Mouse (Mus musculus) left cerebral cortex, adult 6 months (tissue): ENCODE data around the gene Ctla2a. TPM values are rescaled to one million over a fixed set of nuclear protein-coding genes. Genes with fewer than 3 reads are reported as not detected.

ENCODE experiments used
- long read RNA-seq, 2 experiments: library from polyadenylated mRNA; unstranded; transcript quantifications; one replicate each; pipeline ENCODE4 v2.0.0; 2019 to 2020
- polyA plus RNA-seq: library from polyadenylated mRNA; unstranded; fragments of <200 nt; fragmentation: Nextera tagmentation; gene quantifications from 2 replicates; pipeline ENCODE4 v1.2.3, GENCODE M21; 2021

Gene Ctla2a
- polyA plus RNA-seq: 12.4 and 14.9 TPM in 2 replicates
- long read RNA-seq, experiment 1, partial matches to known transcripts: 0 of 2 reads
- long read RNA-seq, experiment 1, other reads (novel, unspliced or antisense): 0 of 2 reads
- long read RNA-seq, experiment 2, transcript Ctla2a-201 (5 exons, 1,373 nt): major isoform, 7 of 10 reads
- long read RNA-seq, experiment 2, partial matches to known transcripts: 0 of 10 reads
- long read RNA-seq, experiment 2, other reads (novel, unspliced or antisense): 0 of 10 reads

DNA sequence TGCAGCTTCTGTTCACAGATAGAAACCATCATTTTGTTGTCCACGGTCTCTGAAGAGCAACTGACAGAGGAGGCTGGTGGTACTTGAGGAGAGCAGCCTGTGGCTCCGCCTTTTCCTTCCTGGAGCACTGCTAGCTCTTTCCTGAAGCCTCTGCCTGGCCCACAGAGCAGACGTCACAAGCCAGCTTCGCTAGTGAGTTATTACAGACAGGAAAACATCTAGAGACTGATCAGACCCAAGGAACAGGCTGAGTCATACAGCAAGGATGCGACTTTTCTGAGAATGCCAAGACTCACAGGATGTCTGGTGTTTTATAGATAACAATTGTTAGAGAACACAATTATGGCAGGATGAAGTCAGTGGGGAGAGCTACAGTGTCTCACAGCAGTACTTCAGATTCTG is at the start of gene Ctla2a, which contains the start of gene Gm49391:
TSS of gene Ctla2a (minus strand) at position 126 of the 402 bp plus-strand sequence.
TSS of gene Gm49391 (minus strand) at position 72 of the 402 bp plus-strand sequence.

DNA sequence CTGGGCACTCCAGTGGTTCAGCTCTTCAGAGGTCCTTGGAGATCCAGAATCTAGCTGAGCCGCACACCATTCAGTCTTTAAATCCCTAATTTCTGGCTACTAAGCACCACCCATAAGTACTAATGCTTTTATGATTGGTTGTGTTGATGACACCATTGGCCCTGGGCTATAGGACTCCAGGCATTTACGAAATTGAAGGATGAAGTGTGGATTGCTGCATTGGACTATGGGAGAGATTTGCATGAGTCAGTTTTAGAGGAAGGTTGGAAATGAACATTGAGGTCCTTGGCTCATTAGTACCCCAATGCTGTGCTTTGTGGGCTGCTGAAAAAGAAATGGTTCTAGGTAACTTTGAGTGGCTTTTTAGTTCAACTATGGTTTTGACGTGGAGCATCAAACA is 5.5 kb upstream of the Ctla2a start, which contains the start of gene Tpbpa:
TSS of gene Tpbpa (minus strand) at position 101 of the 400 bp plus-strand sequence.

DNA sequence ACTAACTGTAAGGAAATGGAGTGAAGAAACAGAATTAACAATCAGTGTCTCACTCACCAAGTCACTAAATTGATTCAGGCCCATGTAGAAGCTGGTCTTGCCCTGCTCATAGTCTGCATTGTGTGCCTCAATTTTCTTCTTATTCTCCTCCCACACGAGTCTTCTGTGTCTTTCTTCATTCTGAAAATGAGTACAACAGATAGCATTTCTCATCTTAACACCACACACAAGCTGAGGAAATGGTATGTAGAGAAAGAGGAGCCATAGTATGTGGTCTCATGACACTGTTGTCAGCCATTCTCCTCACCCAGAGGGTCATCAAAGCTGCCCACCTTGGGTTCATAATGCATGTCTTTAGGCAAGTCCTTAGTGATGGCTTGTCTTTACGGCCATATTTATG is 935 bp downstream of the Ctla2a start, which contains the start of gene Gm49393:
TSS of gene Gm49393 (minus strand) at position 101 of the 400 bp plus-strand sequence.

DNA sequence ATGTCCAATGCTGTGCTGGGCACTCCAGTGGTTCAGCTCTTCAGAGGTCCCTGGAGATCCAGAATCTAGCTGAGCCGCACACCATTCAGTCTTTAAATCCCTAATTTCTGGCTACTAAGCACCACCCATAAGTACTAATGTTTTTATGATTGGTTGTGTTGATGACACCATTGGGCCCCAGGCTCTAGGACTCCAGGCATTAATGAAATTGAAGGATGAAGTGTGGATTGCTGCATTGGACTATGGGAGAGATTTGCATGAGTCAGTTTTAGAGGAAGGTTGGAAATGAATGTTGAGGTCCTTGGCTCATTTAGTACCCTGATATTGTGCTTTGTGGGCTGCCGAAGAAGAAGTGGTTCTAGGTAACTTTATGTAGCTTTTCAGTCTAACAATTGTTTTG is 31.6 kb downstream of the Ctla2a start, which contains the start of gene Tpbpb:
TSS of gene Tpbpb (minus strand) at position 101 of the 400 bp plus-strand sequence.

DNA sequence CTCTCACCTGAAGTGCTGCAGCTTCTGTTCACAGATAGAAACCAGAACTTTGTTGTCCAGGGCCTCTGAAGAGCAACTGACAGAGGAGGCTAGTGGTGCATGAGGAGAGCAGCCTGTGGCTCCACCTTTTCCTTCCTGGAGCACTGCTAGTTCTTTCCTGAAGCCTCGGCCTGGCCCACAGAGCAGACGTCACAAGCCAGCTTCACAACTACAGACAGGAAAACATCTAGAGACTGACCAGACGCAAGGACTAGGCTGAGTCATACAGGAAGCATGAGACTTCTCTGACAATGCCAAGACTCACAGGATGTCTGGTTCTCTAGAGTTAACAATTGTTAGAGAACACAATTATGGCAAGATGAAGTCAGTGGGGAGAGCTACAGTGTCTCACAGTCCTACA is 39.1 kb downstream of the Ctla2a start, which contains the start of gene Ctla2b:
TSS of gene Ctla2b (minus strand) at position 120 of the 400 bp plus-strand sequence.

DNA sequence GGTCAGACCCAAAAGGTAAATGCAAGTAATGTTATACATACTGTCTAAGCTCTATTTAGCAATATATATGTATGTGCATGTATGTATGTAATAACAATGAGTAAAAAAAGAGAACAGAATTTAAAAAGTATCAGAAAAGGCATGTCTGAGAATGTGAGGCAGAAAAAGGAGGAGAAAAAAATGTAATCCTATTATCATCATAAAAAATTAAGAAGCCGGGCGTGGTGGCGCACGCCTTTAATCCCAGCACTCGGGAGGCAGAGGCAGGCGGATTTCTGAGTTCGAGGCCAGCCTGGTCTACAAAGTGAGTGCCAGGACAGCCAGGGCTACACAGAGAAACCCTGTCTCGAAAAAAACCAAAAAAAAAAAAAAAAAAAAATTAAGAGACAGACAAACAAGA is 39.6 kb downstream of the Ctla2a start, which contains the start of gene Gm49392:
TSS of gene Gm49392 (minus strand) at position 101 of the 400 bp plus-strand sequence.

Other genes starting within 250 kb of the Ctla2a start
- gene BC051665, start 150.3 kb downstream of the Ctla2a start, polyA plus RNA-seq: not detected in 2 replicates
- not detected in 2 replicates for gene Ctsll3, start 133.8 kb downstream of the Ctla2a start, polyA plus RNA-seq
- not detected in 2 replicates for gene 4930486L24Rik, start 72.2 kb downstream of the Ctla2a start, polyA plus RNA-seq
- 0.15 and 0.24 TPM in 2 replicates for gene Gm49392, start 39.7 kb downstream of the Ctla2a start, polyA plus RNA-seq
- 0.77 and 0.85 TPM in 2 replicates for gene Ctla2b, start 39.2 kb downstream of the Ctla2a start, polyA plus RNA-seq
- not detected in 2 replicates for gene Tpbpb, start 31.7 kb downstream of the Ctla2a start, polyA plus RNA-seq
- not detected in 2 replicates for gene Gm49393, start 1.0 kb downstream of the Ctla2a start, polyA plus RNA-seq
- gene Gm49391, start 54 bp downstream of the Ctla2a start, polyA plus RNA-seq: 0.55 and 0.75 TPM in 2 replicates
- gene Tpbpa, start 5.4 kb upstream of the Ctla2a start, polyA plus RNA-seq: not detected in 2 replicates
- not detected in 2 replicates for gene Ctsj, start 69.3 kb upstream of the Ctla2a start, polyA plus RNA-seq
- gene Ctsq, start 104.0 kb upstream of the Ctla2a start, polyA plus RNA-seq: not detected in 2 replicates
- not detected in 2 replicates for gene Ctsr, start 227.6 kb upstream of the Ctla2a start, polyA plus RNA-seq